In genomic region chr12:75648281-75648680, GRCm38 (mm10) we compare ENCODE assay signal across 10 mouse cellular contexts. TPM values are rescaled to one million over a fixed set of nuclear protein-coding genes. Genes with fewer than 3 reads are reported as not detected.
DNase-seq lines count a peak whose midpoint lies in the region; ATAC-seq and TF ChIP-seq lines count a peak whose summit lies in the region.
"Had no signal": no experiment of that assay in that cellular context is flagged by ENCODE, and none has a peak within 500 bp of the region (broad histone marks: within the 10 kb centered on the region; RNA-seq: fewer than 3 reads in every experiment).

No protein-coding gene starts in this region.

- H3K36me3 ChIP-seq in kidney, postnatal 0 days (ENCODE audit: insufficient read depth, low read length): no peaks in the 10 kb centered on the region
- H3K36me3 ChIP-seq: hindbrain, embryonic 13.5 days; neural tube, embryonic 15.5 days had no signal

- no peak overlapping the region for H3K27ac ChIP-seq in kidney, postnatal 0 days
- H3K27ac ChIP-seq: neural tube, embryonic 15.5 days had no signal

- DNase-seq in adrenal gland, postnatal 14 days: peak; percentile 60
- DNase-seq in adrenal gland, postnatal 4 days (ENCODE audit: low spot score in 2 of 2): no peak
- DNase-seq in kidney, postnatal 0 days (ENCODE audit: low spot score): no peak
- DNase-seq in kidney, adult 18-20 months: no peak
- DNase-seq in CD4-positive helper T cell, adult 2 months (ENCODE audit: low read depth, low spot score): peak; percentile 44
- peak; percentile 15 for DNase-seq in brain, embryonic 14.5 days (ENCODE audit: low read depth)
- DNase-seq in spleen, postnatal 10 days (ENCODE audit: low spot score in 2 of 2): no peak
- no peak for DNase-seq in heart, postnatal 14 days

- no peak for TF ChIP-seq POLR2A in brain, embryonic 14.5 days (IDR thresholded peaks at IDR 0.05; ENCODE audit: borderline replicate concordance, extremely low read depth, insufficient read depth, insufficient read length, poor library complexity, severe bottlenecking)

- peak; percentile 23; the same call in 1 of the 2 replicates for TF ChIP-seq CTCF in kidney, postnatal 0 days (IDR thresholded peaks at IDR 0.05; ENCODE audit: low read depth)
- peak; percentile 11; the same call in 1 of the 2 replicates for TF ChIP-seq CTCF in brain, embryonic 14.5 days (IDR thresholded peaks at IDR 0.05; ENCODE audit: borderline replicate concordance, extremely low read depth, insufficient read depth, insufficient read length)

- no peaks in the 10 kb centered on the region for H3K4me1 ChIP-seq in kidney, postnatal 0 days (replicated peaks; ENCODE audit: insufficient read depth, low read length)

- no peak overlapping the region for H3K4me3 ChIP-seq in kidney, postnatal 0 days (replicated peaks; ENCODE audit: low read depth, low read length)
- H3K4me3 ChIP-seq: hindbrain, embryonic 13.5 days; neural tube, embryonic 15.5 days had no signal

- 56% methylated on average over 12 of the region's 12 CpGs for WGBS in kidney, postnatal 0 days

- H3K9ac ChIP-seq in kidney, postnatal 0 days (ENCODE audit: low read depth, low read length): no peak overlapping the region
- H3K9ac ChIP-seq: hindbrain, embryonic 13.5 days; neural tube, embryonic 15.5 days had no signal

- H3K4me2 ChIP-seq in kidney, postnatal 0 days (ENCODE audit: low read length): no peak overlapping the region
- H3K4me2 ChIP-seq: hindbrain, embryonic 13.5 days; neural tube, embryonic 15.5 days had no signal

- H3K9me3 ChIP-seq in kidney, postnatal 0 days (replicated peaks; ENCODE audit: low read length): no peaks in the 10 kb centered on the region
- H3K9me3 ChIP-seq: hindbrain, embryonic 13.5 days; neural tube, embryonic 15.5 days had no signal

- intact Hi-C loops in heart, postnatal 14 days (cut with DNase I): no loop called here

- no peaks in the 10 kb centered on the region for H3K27me3 ChIP-seq in kidney, postnatal 0 days (ENCODE audit: insufficient read depth, low read length)
- H3K27me3 ChIP-seq: hindbrain, embryonic 13.5 days; neural tube, embryonic 15.5 days had no signal

- no peak for ATAC-seq in kidney, postnatal 0 days (replicated peaks; ENCODE audit: low FRiP score, low read depth)

RNA-seq across cellular contexts. Expression of gene Wdr89, which starts 21.1 kb away (rescaled TPM):
- 3.6 and 5.0 TPM in 2 replicates for total RNA-seq in adrenal gland, postnatal 14 days (2021)
- 1 to 10 TPM; 7.8 to 8.5 TPM for total RNA-seq in adrenal gland, postnatal 4 days (2021)
- polyA plus RNA-seq in kidney, postnatal 0 days (2015; fragmentation: Nextera tagmentation; extraction: Ambion mirVana): 9.9 and 10.6 TPM in 2 replicates
- polyA plus RNA-seq in brain, embryonic 14.5 days (2012; rRNA removed): 4.9 and 7.6 TPM in 2 replicates
- total RNA-seq in heart, postnatal 14 days (2021): 1 to 10 TPM; 2.5 TPM

RNA-seq across cellular contexts. Expression of gene Ppp2r5e, which starts 52.2 kb away (rescaled TPM):
- total RNA-seq in adrenal gland, postnatal 14 days (2021): 44.4 and 47.5 TPM in 2 replicates
- total RNA-seq in adrenal gland, postnatal 4 days (2021): 10 to 100 TPM; 47.1 to 53.2 TPM
- polyA plus RNA-seq in kidney, postnatal 0 days (2015; fragmentation: Nextera tagmentation; extraction: Ambion mirVana): 12.7 and 16.0 TPM in 2 replicates
- polyA plus RNA-seq in brain, embryonic 14.5 days (2012; rRNA removed): 36.1 and 48.3 TPM in 2 replicates
- 10 to 100 TPM; 35.3 to 36.2 TPM for total RNA-seq in heart, postnatal 14 days (2021)

Comparison
In these comparisons a context has a peak if more than half of its experiments do, and no peak if none do; other contexts are left out.
1. DNase-seq: peak in adrenal gland, postnatal 14 days (single experiment), CD4-positive helper T cell, adult 2 months (single experiment) and brain, embryonic 14.5 days (single experiment); none in adrenal gland, postnatal 4 days (0 of 2), kidney, postnatal 0 days (single experiment), kidney, adult 18-20 months (single experiment), spleen, postnatal 10 days (0 of 2) and heart, postnatal 14 days (0 of 2).